In the genomic region with DNA sequence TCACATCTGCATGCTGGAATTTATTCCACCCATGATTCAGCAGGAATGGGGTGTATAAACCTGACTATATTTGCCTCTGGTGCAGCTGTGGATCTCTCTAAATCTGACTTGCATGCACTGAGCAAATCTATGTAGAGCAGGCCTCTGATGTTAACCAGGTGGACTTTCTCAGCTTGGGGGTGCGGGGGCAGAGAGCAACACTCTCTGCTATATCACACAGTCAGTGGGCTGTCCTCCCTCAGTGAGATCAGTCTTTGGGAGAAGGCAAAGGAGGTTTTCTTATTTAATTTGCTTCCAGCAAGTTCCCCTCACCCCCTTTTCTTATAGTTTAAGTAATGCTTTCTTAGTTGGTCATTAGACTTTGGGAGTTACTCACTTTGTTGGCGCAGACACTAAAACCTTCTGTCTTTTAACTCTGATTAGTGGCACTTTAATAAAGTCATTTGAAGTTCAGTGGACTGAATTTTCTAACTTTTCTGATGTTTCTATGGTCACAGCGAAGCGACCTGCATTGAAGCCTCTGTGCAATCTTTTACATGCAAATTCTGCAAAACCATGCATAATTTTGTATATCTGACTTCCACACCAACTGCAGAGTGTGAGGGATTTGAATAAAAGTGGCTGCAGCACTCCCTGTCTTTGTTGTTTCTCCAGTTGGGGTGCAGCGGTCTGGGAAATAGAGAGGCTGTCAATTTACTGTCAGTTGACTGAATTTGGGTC, we compare ENCODE assay signal across 15 mouse cellular contexts. TPM values are rescaled to one million over a fixed set of nuclear protein-coding genes. Genes with fewer than 3 reads are reported as not detected.
DNase-seq lines count a peak whose midpoint lies in the region; ATAC-seq lines count a peak whose summit lies in the region.
"Had no signal": no experiment of that assay in that cellular context is flagged by ENCODE, and none has a peak within 500 bp of the region (broad histone marks: within the 10 kb centered on the region; RNA-seq: fewer than 3 reads in every experiment).

No protein-coding gene starts in this region.

- H3K4me3 ChIP-seq in kidney, embryonic 16.5 days (ENCODE audit: low read length) = 0 out of 2 replicates have a peak overlapping the region, but pooled peaks have one; percentile 0
- H3K4me3 ChIP-seq in hindbrain, embryonic 13.5 days = no peak overlapping the region
- no peak overlapping the region for H3K4me3 ChIP-seq in midbrain, embryonic 16.5 days (ENCODE audit: low read depth, low read length)
- H3K4me3 ChIP-seq: lung, embryonic 15.5 days; megakaryocyte, embryonic 14.5 days had no signal

- peak overlapping the region; percentile 25 for H3K27ac ChIP-seq in kidney, embryonic 16.5 days (ENCODE audit: low read length)
- H3K27ac ChIP-seq in hindbrain, embryonic 13.5 days = peak overlapping the region; percentile 52; the same call in 1 of the 2 replicates
- peak overlapping the region; percentile 28; the same call in 1 of the 2 replicates for H3K27ac ChIP-seq in midbrain, embryonic 16.5 days (ENCODE audit: low read length)
- H3K27ac ChIP-seq: lung, embryonic 15.5 days had no signal

- no peak overlapping the region for H3K9ac ChIP-seq in kidney, embryonic 16.5 days (replicated peaks; ENCODE audit: low read length)
- H3K9ac ChIP-seq in hindbrain, embryonic 13.5 days = no peak overlapping the region
- H3K9ac ChIP-seq in midbrain, embryonic 16.5 days (ENCODE audit: low read depth, low read length) = 0 out of 2 replicates have a peak overlapping the region, but pooled peaks have one; percentile 21
- H3K9ac ChIP-seq: lung, embryonic 15.5 days had no signal

- no peaks in the 10 kb centered on the region for H3K27me3 ChIP-seq in kidney, embryonic 16.5 days (ENCODE audit: insufficient read depth, low read length)
- H3K27me3 ChIP-seq in hindbrain, embryonic 13.5 days = no peaks in the 10 kb centered on the region
- no peaks in the 10 kb centered on the region for H3K27me3 ChIP-seq in midbrain, embryonic 16.5 days (ENCODE audit: control insufficient read depth, insufficient read depth, low read depth, low read length)
- H3K27me3 ChIP-seq: lung, embryonic 15.5 days; megakaryocyte, embryonic 14.5 days; Patski had no signal

- WGBS in kidney, embryonic 16.5 days = 25% methylated on average over 5 of the region's 5 CpGs
- 21% methylated on average over 5 of the region's 5 CpGs for WGBS in hindbrain, embryonic 13.5 days
- WGBS in midbrain, embryonic 16.5 days = 22% methylated on average over 5 of the region's 5 CpGs

- ATAC-seq in kidney, embryonic 16.5 days (ENCODE audit: low FRiP score, low TSS enrichment) = peak; percentile 97
- peak; percentile 58 for ATAC-seq in hindbrain, embryonic 13.5 days (ENCODE audit: low FRiP score)
- ATAC-seq in midbrain, embryonic 16.5 days = peak; percentile 19; the same call in 1 of the 2 replicates
- ATAC-seq: Patski had no signal

- peak overlapping the region; percentile 7 for H3K4me2 ChIP-seq in kidney, embryonic 16.5 days (replicated peaks; ENCODE audit: low read depth, low read length)
- no peak overlapping the region for H3K4me2 ChIP-seq in hindbrain, embryonic 13.5 days
- H3K4me2 ChIP-seq in midbrain, embryonic 16.5 days (ENCODE audit: low read length) = no peak overlapping the region
- H3K4me2 ChIP-seq: lung, embryonic 15.5 days had no signal

- no peaks in the 10 kb centered on the region for H3K9me3 ChIP-seq in kidney, embryonic 16.5 days (ENCODE audit: low read length)
- H3K9me3 ChIP-seq in hindbrain, embryonic 13.5 days = no peaks in the 10 kb centered on the region
- no peaks in the 10 kb centered on the region for H3K9me3 ChIP-seq in midbrain, embryonic 16.5 days (replicated peaks; ENCODE audit: control insufficient read depth, low read length, poor library complexity, severe bottlenecking)
- H3K9me3 ChIP-seq: lung, embryonic 15.5 days; megakaryocyte, embryonic 14.5 days had no signal

- DNase-seq in embryo, embryonic 11 days = peak; percentile 32
- no peak for DNase-seq in embryo, embryonic 10.5 days (ENCODE audit: low spot score)
- DNase-seq in kidney, adult 8-10 months = no peak
- DNase-seq in thymus, postnatal 36 days = no peak
- DNase-seq in frontal cortex, postnatal 14 days (ENCODE audit: low spot score in 2 of 2) = no peak
- DNase-seq: cerebellum, postnatal 10 days; heart, adult 18-20 months; heart, postnatal 14 days; liver had no signal

- H3K36me3 ChIP-seq in kidney, embryonic 16.5 days (ENCODE audit: insufficient read depth, low read length) = no peaks in the 10 kb centered on the region
- H3K36me3 ChIP-seq in hindbrain, embryonic 13.5 days = no peaks in the 10 kb centered on the region
- H3K36me3 ChIP-seq in midbrain, embryonic 16.5 days (ENCODE audit: control insufficient read depth, insufficient read depth, low read length) = no peaks in the 10 kb centered on the region
- H3K36me3 ChIP-seq: lung, embryonic 15.5 days had no signal

- H3K4me1 ChIP-seq in kidney, embryonic 16.5 days (ENCODE audit: insufficient read depth, low read length) = peaks cover 33% of the 10 kb centered on the region
- peaks cover 24% of the 10 kb centered on the region for H3K4me1 ChIP-seq in hindbrain, embryonic 13.5 days (replicated peaks)
- H3K4me1 ChIP-seq in midbrain, embryonic 16.5 days (ENCODE audit: control insufficient read depth, insufficient read depth, low read length) = peaks cover 27% of the 10 kb centered on the region
- H3K4me1 ChIP-seq: megakaryocyte, embryonic 14.5 days had no signal

RNA-seq across cellular contexts. Expression of a gene that starts 26.2 kb away (rescaled TPM):
- polyA plus RNA-seq in kidney, embryonic 16.5 days (2015; fragmentation: Nextera tagmentation; extraction: Ambion mirVana) = 5.8 and 7.1 TPM in 2 replicates
- polyA plus RNA-seq in hindbrain, embryonic 13.5 days (2015; fragmentation: Nextera tagmentation; extraction: Ambion mirVana) = 9.9 and 10.0 TPM in 2 replicates
- polyA plus RNA-seq in midbrain, embryonic 16.5 days (2015; fragmentation: Nextera tagmentation; extraction: Ambion mirVana) = 5.9 and 6.8 TPM in 2 replicates

Comparison
In these comparisons a context has a peak if more than half of its experiments do, and no peak if none do; other contexts are left out.
1. ATAC-seq: peak in every context shown above with its lines; median percentile 97 in kidney, embryonic 16.5 days; 58 in hindbrain, embryonic 13.5 days; 19 in midbrain, embryonic 16.5 days.